Mouse (Mus musculus) olfactory bulb, adult 2 months (tissue): ENCODE results near the gene Frmpd2.

ENCODE experiments used
- CTCF ChIP-seq: fragments of 200-500 bp; IDR thresholded peaks from 2 replicates; pipeline ENCODE4 v1.5.1; 2012; ENCODE audit warnings: low read depth, mild to moderate bottlenecking, low read length, moderate library complexity; ENCODE audit not compliant: insufficient read depth
- POLR2A ChIP-seq: fragments of 200-500 bp; IDR thresholded peaks from 2 replicates; pipeline ENCODE4 v1.6.1; 2012; ENCODE audit warnings: mild to moderate bottlenecking, low read depth, low read length, moderate library complexity; ENCODE audit not compliant: insufficient read depth

GRCm38 (mm10) chr14:33503311-33503710 is 31.8 kb downstream of the Frmpd2 start:
- TF ChIP-seq CTCF, result no peak
- no peak for TF ChIP-seq POLR2A
